Mouse (Mus musculus) spleen, embryonic (tissue): ENCODE data around the gene Klhl41.
"Not testable (repeated sequence)": the region's sequence is repeated elsewhere in the genome, so short reads cannot be mapped to it uniquely, and the experiment has no call there.

Experiments used
- CTCF ChIA-PET: fragments of 350-600 bp; sonication (Branson Sonifier 250); formaldehyde crosslinking; loops from one replicate; lab custom pipeline; 2022; lab: Charles Lee

The Klhl41 gene

DNA sequence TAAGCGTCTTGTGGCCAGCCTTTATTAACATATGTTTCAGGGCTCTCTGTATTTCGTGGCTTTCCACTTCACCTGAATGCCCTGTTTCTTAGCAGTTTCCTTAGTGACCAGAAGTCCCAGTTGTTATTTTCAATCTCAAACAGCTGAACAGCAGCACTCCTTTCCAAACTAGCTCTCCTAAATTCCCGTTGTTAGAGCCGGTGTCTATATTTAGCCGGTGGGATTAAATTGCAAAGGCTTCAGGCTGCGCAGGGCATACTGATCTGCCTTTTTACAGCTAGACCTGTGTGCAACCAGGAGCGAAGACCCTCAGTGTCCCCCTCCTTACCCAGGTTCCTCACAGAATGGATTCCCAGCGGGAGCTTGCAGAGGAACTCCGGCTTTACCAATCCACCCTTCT lies at the start of gene Klhl41:
Gene Klhl41, plus strand, starts transcription at position 268 of the 400 bp plus-strand sequence.
- CTCF ChIA-PET: no interaction called here

GRCm38 (mm10) chr2:69629215-69629614 lies 40.7 kb upstream of the Klhl41 start:
- CTCF ChIA-PET: no interaction called here

DNA sequence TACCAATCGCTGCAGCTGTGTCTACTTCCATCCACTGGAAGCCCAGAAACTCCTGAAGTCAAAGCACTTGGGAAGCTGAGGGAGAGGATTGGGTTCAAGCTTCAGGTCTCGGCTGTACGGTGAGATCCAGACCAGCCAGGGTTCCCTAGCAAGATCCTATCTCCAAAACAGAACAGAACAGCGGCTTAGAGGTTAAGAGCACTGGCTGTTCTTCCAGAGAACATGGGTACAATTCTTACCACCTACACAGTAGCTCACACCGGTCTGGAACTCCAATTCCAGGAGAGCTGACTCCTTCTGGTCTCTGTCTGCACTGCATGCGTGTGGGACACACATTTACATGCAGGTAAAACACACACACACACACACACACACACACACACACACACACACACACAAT lies 40.0 kb upstream of the Klhl41 start:
- CTCF ChIA-PET: no interaction called here

GRCm38 (mm10) chr2:69630792-69631191 lies 39.1 kb upstream of the Klhl41 start:
- CTCF ChIA-PET: interaction anchor here (0.7 kb wide), 1 partner anchor 31 kb away, joined by 3 read pairs; no protein-coding TSS in a partner anchor

GRCm38 (mm10) chr2:69631449-69631848 lies 38.5 kb upstream of the Klhl41 start:
- CTCF ChIA-PET: no interaction called here

- CTCF ChIA-PET: interaction anchor here (0.7 kb wide), 1 partner anchor 1925 kb away, joined by 7 read pairs; no protein-coding TSS in a partner anchor
Measured at GRCm38 (mm10) chr2:69635064-69635701, 34.7 kb upstream of the Klhl41 start.

DNA sequence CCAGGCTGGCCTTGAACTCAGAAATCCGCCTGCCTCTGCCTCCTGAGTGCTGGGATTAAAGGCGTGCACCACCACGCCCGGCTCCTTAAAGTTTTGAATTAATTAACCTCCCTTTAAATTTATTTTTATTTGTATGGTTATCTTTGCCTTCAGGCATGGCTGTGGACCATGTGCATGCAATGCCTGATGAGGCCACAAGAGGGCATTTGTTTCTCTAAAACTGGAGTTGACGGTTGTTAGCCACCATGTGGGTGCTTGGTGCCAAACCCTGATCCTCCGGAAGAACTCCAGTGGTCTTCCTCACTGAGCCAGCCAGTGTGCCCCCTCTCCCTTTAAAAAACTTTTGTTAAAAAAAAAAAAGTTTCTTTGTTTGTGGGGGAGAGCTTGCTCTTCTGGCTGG lies 34.1 kb upstream of the Klhl41 start:
- CTCF ChIA-PET: no interaction called here

DNA sequence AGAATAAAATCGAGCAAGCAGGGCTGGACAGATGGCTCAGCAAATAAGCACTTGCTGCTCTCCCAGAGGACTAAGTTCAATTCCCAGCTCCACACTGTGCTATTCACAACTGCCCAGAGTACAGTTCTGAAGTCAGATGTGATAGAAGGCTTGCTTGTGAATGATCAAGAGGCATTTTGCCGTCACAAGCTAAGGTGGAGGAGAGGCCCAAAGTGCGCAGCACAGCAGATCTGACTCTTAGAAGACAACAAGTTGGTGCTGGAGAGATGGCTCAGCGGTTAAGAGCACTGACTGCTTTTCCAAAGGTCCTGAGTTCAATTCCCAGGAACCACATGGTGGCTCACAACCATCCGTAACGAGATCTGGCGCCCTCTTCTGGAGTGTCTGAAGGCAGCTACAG lies 31.9 kb upstream of the Klhl41 start:
- CTCF ChIA-PET: interaction anchor here (0.6 kb wide), 1 partner anchor 91 kb away, joined by 3 read pairs; no protein-coding TSS in a partner anchor

DNA sequence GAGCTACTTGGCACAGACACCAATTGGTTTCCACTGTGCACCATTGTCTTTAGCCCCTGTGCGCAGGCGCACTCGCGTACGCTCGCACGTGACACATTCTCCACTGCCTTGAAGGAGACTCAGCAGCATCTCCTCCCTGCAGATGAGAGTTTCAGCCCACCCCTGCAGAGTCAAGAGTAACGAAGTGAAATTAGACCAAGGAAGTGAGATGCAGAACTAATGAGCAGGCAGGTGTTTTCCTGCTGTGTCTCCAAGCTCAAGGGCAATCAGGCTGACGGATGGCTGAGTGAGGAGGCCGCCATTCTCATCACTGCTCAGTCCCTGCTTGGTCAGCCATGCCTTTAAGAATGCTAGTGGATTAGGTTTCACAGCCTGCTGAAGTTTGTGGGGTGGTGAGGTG lies 29.8 kb upstream of the Klhl41 start:
- CTCF ChIA-PET: no interaction called here

DNA sequence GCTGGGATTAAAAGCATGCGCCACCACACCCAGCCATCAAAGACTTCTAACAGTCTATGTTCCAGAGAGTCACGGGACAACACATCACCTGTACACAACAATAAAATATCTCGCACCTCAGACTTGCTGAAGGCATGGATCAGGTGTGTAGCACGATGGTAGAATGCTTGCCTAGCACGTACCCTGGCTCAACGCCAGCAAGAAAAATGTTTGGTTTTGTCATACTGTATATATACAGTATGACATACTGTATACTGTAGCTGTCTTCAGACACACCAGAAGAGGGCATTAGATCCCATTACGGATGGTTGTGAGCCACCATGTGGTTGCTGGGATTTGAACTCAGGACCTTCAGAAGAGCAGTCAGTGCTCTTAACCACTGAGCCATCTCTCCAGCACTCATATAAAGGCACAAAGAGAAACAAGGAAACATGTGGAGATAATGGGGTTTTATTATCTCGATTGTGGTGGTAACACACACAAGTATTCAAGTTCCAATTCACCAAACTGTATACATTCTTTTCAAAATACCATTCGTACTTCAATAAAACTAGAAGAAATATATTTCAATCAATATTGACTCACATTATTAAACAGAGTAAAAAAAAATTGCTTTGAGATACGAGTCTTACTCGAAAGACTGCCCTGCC lies 24.8 kb upstream of the Klhl41 start:
- CTCF ChIA-PET: interaction anchor here (0.6 kb wide), 1 partner anchor 134 kb away, joined by 6 read pairs; no protein-coding TSS in a partner anchor

GRCm38 (mm10) chr2:69646726-69647490 lies 23.0 kb upstream of the Klhl41 start, which contains the start of gene Bbs5:
TSS of gene Bbs5 (plus strand) at chr2:69647171.
- CTCF ChIA-PET: interaction anchor here (0.6 kb wide), 1 partner anchor 142 kb away, joined by 8 read pairs; the partner anchor contains the start of gene Ccdc173

DNA sequence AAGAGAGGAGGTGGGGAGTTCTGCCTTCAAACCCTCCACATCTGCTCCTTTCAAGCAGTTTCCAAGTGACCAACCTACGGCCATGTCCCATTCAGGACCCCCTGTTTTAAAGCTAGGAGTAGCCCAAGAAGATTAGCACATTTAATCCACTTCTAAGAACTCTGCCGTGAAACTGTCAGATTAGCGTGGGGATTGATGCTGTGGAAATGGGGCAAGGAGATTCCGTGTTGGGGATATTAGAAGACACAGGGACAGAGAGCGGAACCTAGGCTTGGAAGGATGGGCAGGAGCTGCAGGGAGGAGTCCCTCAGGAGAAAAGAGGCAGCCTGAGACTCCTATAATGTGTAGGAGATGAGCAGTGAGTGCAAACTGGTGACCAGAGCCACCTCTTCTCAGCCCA lies 20.2 kb upstream of the Klhl41 start:
- CTCF ChIA-PET: interaction anchor here (0.6 kb wide), 1 partner anchor 43 kb away, joined by 3 read pairs; no protein-coding TSS in a partner anchor

GRCm38 (mm10) chr2:69659326-69659725 lies 10.6 kb upstream of the Klhl41 start:
- CTCF ChIA-PET: no interaction called here

DNA sequence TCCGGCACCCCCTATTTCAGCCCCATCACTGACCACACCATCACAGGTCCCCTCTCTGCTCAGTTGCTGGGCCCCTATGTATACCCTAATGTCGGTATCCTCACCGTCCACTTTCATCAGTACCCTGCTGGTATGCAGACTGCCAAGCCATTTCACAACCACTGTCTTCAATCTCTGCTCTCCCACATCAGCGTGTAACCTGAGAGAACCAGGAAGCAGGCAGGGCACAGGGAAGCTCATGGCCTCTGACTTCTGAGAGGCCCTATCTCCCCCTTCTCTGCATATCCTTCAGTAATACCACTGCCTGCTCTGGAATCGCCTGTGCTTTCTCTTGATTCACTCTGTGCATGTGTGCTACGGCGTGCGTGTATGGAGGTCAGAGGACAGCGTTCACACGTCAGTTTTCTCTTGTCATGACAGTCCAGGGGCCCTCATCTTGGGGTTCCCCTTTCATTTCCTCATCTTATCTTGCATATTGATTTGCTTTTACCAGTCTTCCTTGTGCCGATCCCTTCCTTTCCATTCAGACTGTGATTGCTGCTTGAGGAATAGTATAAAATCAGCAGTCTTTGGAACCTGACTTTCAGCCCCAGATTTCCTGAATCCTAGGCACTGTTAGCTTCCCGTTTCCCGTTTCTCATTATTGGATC lies 6.0 kb upstream of the Klhl41 start:
- CTCF ChIA-PET: no interaction called here

GRCm38 (mm10) chr2:69667656-69668055 lies 2.3 kb upstream of the Klhl41 start:
- CTCF ChIA-PET: no interaction called here

DNA sequence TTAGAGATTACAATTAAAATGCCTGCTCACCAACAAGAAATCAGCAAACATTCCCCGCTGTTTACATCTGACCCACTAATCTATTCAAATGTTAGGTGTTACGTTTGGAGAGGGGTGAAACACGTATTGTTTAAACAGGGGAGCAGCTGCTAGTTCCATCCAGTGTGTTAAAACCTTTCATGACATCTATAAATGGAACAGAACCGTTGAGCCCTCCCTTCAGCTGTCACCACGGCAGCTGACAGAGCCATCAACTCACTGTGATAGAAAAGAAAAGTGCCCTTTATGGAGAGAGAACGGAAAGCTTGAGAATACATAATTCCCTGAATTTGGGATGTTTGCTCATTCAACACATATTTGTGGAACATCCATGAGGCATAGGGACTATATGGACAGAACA lies 1.5 kb upstream of the Klhl41 start:
- CTCF ChIA-PET: no interaction called here

GRCm38 (mm10) chr2:69673723-69674122 lies 3.8 kb downstream of the Klhl41 start:
- CTCF ChIA-PET: no interaction called here

DNA sequence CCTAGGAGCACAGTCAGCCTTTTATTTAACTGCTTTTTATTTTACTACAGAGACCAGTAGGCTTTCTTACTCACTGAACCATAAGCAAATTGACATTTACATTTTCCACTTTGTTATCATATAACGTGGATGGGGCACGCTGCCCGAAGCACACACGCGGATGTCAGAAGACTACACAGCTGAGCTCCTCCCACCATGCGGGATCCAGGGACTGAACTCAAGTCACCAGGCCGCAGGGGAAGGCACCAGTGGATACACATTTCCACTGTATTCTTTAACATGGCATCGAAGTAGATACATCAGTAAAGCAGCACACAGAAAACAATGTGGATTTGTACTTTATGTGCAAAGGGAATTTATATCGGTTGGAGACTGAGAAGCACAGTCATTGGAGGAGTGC lies 5.3 kb downstream of the Klhl41 start:
- CTCF ChIA-PET: no interaction called here

DNA sequence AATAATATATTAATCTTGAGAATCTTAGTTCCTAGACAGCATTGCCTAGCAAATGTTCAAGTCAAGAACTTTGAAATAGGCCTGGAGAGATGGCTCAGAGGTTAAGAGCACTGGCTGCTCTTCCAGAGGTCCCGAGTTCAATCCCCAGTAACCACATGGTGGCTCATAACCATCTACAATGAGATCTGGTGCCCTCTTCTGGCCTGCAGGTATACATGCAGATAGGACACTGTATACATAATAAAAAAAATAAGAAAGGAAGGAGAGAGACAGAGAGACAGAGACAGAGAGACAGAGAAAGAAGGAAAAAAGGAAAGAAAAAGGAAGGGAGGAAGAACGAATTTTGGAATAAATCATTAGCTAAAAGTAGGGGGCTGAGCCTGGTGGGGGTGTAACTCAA lies 6.8 kb downstream of the Klhl41 start:
- CTCF ChIA-PET: no interaction called here

- CTCF ChIA-PET: not testable (repeated sequence)
Measured at GRCm38 (mm10) chr2:69677215-69677614, 7.3 kb downstream of the Klhl41 start.

DNA sequence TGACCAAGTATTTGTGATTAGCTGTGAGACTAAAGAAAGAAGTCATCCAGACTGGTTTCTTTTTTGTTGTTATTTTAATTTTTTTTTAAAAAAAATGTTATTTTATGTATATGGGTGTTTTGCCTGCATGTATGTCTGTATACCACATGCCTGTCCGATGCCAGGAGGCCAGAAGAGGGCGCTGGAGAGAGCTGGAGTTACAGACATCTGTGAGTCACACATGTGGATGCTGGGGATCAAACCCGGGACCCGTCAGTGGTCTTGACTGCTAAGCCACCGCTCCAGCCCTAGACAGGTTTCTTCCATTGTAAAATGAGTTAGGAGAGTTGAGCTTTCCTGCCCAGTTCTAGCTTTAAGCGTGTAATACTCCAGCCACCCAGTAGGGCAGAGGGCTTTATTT lies 10.1 kb downstream of the Klhl41 start:
- CTCF ChIA-PET: no interaction called here

DNA sequence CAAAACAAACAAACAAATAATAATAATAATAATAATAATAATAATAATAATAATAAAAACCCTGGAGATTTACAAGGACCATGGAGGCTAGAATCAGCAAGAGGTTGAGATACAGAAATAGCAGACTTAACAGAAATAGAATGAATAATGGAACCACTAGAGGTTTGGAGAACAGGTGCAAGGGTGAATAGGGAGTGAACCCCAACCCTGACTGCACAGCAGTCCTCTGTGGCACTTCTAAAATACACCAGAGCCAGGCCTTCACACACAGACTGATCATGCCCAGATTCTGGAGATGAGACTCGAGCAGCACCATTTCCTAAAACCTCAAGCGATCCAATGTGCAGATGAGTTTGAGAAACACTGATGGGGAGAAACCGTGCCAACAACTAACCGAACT lies 12.0 kb downstream of the Klhl41 start:
- CTCF ChIA-PET: no interaction called here
